Mouse (Mus musculus) liver, embryonic 15.5 days (tissue): Measurements from ENCODE around the gene Cgref1. TPM values are rescaled to one million over a fixed set of nuclear protein-coding genes. Genes with fewer than 3 reads are reported as not detected.

Source experiments
- ATAC-seq: fragments of 200-750 bp; cut with Nextera tagmentation; 2 replicates; pipeline ENCODE4 v1.8.0; 2017; ENCODE audit warnings: moderate number of reproducible peaks, mild to moderate bottlenecking, moderate library complexity; ENCODE audit not compliant: insufficient read depth
- H3K27ac ChIP-seq: fragments of 300-500 bp; sonication (generic); replicated peaks from 2 replicates; pipeline ENCODE4 v1.5.1; 2015; ENCODE audit warnings: mild to moderate bottlenecking, inconsistent platforms
- H3K27me3 ChIP-seq: fragments of 300-500 bp; sonication (generic); 2 replicates; pipeline ENCODE4 v1.6.1; 2015; ENCODE audit warnings: mild to moderate bottlenecking, inconsistent platforms
- H3K36me3 ChIP-seq: fragments of 300-500 bp; sonication (generic); replicated peaks from 2 replicates; pipeline ENCODE4 v1.6.1; 2015; ENCODE audit warnings: moderate library complexity, mild to moderate bottlenecking, inconsistent platforms
- H3K4me1 ChIP-seq: fragments of 300-500 bp; sonication (generic); replicated peaks from 2 replicates; pipeline ENCODE4 v1.6.1; 2015; ENCODE audit warnings: inconsistent platforms
- H3K4me2 ChIP-seq: fragments of 300-500 bp; sonication (generic); 2 replicates; pipeline ENCODE4 v1.6.1; 2015; ENCODE audit warnings: moderate library complexity, mild to moderate bottlenecking, inconsistent platforms
- H3K4me3 ChIP-seq: fragments of 300-500 bp; sonication (generic); replicated peaks from 2 replicates; pipeline ENCODE4 v1.5.1; 2015; ENCODE audit warnings: mild to moderate bottlenecking, inconsistent platforms
- H3K9ac ChIP-seq: fragments of 300-500 bp; sonication (generic); 2 replicates; pipeline ENCODE4 v1.6.1; 2015; ENCODE audit warnings: moderate library complexity, mild to moderate bottlenecking, inconsistent platforms
- H3K9me3 ChIP-seq: fragments of 300-500 bp; sonication (generic); replicated peaks from 2 replicates; pipeline ENCODE4 v1.6.1; 2016; ENCODE audit warnings: inconsistent platforms
- WGBS: fragments of 180-500 bp; shearing (Covaris S2); methylation state at CpG from one replicate; pipeline ENCODE4 v1.1.7; 2015; ENCODE audit warnings: mixed read lengths; ENCODE audit not compliant: insufficient replicate concordance; 5-methylcytosine and 5-hydroxymethylcytosine counted together
- polyA plus RNA-seq: library from polyadenylated mRNA; unstranded; fragments of >200 nt; fragmentation: Nextera tagmentation; extraction: Ambion mirVana; gene quantifications from 2 replicates; pipeline ENCODE4 v1.2.1, GENCODE M21; 2015

The Cgref1 gene
- polyA plus RNA-seq, 1 experiment from 2014 or later = 4.0 TPM

DNA sequence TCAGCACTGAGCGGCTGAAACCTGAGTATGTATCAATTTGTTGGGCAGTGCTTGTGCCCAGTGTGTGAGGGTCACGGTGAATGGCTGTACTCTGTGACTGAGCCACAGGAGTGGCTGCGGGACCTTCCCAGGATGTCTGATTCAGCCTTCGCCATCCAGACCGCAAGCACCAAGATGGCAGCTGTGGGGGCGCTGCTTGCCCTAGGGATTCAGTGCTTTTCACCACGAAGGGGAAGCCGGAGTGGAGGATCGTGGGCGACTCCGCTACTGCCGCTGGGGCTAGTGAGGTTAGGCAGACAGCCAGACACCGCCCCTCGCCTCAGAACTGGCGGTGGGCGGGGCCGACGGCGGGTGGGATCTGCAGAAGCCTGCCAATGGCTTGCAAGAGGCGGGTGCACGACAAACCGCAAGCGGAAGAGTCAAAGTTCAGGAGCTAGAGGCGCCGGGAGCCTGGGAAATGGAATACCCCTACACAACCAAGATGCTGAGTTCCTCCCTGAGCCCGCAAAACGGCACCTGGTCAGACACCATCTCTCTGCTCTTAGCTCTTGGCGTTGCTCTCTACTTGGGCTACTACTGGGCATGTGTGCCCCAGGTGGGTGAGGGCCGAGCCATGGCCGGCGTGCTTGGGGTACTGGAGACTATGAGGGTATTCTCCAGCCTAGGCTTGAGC is 4.4 kb upstream of the Cgref1 start:
- H3K4me3 ChIP-seq = peak overlapping the region; percentile 69
- peak overlapping the region; percentile 95 for H3K4me2 ChIP-seq
- under 1% methylated on average over 31 of the region's 31 CpGs for WGBS
- H3K9ac ChIP-seq = peak overlapping the region; percentile 64
- H3K36me3 ChIP-seq = peaks cover 26% of the 10 kb centered on the region
- peak overlapping the region; percentile 48; the same call in 1 of the 2 replicates for H3K27ac ChIP-seq
- H3K9me3 ChIP-seq = no peaks in the 10 kb centered on the region
- ATAC-seq = peak; percentile 82
- H3K4me1 ChIP-seq = peaks cover 40% of the 10 kb centered on the region
- peaks cover 19% of the 10 kb centered on the region for H3K27me3 ChIP-seq

DNA sequence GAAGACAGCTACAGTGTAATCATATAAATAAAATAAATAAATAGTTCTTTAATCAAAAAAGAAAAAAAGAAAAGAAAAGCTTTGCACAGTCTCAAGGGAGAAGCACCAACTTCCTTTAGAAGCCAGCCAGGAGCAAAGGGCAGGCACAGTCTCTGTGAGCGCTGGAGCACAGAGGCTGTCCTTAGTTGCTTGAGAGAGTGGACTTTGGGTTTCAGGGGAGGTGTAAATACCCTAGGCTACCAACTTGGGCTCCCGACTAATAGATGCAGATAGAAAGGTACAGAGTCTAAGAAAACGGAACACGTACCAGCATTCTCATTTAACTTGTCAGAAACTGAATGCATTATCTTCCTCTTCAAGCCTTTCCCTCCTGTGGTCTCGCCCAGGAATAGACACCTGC is 3.2 kb upstream of the Cgref1 start:
- Histone ChIP-seq H3K4me2 (no peak overlapping the region), H3K9ac (no peak overlapping the region), H3K9me3 (no peaks in the 10 kb centered on the region), H3K4me3 (no peak overlapping the region), H3K36me3 (peaks cover 15% of the 10 kb centered on the region), H3K27me3 (peaks cover 27% of the 10 kb centered on the region), H3K4me1 (peaks cover 39% of the 10 kb centered on the region), H3K27ac (no peak overlapping the region)
- ATAC-seq = no peak
- 57% methylated on average over 5 of the region's 5 CpGs for WGBS

- Histone ChIP-seq H3K36me3 (no peaks in the 10 kb centered on the region), H3K27ac (no peak overlapping the region), H3K27me3 (peaks cover 27% of the 10 kb centered on the region), H3K4me1 (peaks cover 15% of the 10 kb centered on the region), H3K9ac (no peak overlapping the region), H3K9me3 (no peaks in the 10 kb centered on the region), H3K4me2 (no peak overlapping the region), H3K4me3 (no peak overlapping the region)
- ATAC-seq = no peak
- 64% methylated on average over 6 of the region's 6 CpGs for WGBS
These were observed 1.0 kb downstream of the Cgref1 start for GRCm38 (mm10) chr5:30944344-30944743.

DNA sequence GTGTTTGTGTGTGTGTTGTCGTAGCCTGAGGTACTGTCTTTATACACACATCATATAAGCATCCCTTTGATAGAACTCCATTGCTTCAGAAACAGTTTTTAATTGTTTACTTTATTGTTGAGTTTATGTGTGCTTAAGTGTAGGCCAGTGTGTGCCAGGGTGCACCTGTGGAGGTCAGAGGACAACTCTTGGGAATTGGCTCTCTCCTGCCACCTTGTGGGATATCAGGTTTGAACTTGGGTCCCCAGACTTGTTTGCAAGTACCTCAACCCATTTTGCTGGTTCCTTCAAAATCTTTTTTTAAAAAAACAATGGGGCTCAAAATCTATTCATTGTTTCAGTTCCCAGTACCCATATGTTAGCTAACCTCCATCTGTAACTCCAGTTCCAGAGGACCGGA is 2.4 kb downstream of the Cgref1 start:
- Histone ChIP-seq H3K4me2 (no peak overlapping the region), H3K4me3 (no peak overlapping the region), H3K9ac (no peak overlapping the region), H3K9me3 (no peaks in the 10 kb centered on the region), H3K4me1 (peaks cover 5% of the 10 kb centered on the region), H3K27me3 (peaks cover 24% of the 10 kb centered on the region), H3K36me3 (no peaks in the 10 kb centered on the region), H3K27ac (no peak overlapping the region)
- ATAC-seq = no peak
- 73% methylated on average over 2 of the region's 2 CpGs for WGBS

- H3K27ac ChIP-seq = no peak overlapping the region
- no peak overlapping the region for H3K9ac ChIP-seq
- H3K36me3 ChIP-seq = no peaks in the 10 kb centered on the region
- H3K9me3 ChIP-seq = no peaks in the 10 kb centered on the region
- no peak for ATAC-seq
- no peaks in the 10 kb centered on the region for H3K27me3 ChIP-seq
- no peaks in the 10 kb centered on the region for H3K4me1 ChIP-seq
- WGBS = 75% methylated on average over 5 of the region's 5 CpGs
- no peak overlapping the region for H3K4me2 ChIP-seq
- H3K4me3 ChIP-seq = no peak overlapping the region
These were observed 10.5 kb downstream of the Cgref1 start for GRCm38 (mm10) chr5:30934725-30935461.

- WGBS = 52% methylated on average over 5 of the region's 5 CpGs
- Histone ChIP-seq H3K4me2 (no peak overlapping the region), H3K27me3 (no peaks in the 10 kb centered on the region), H3K36me3 (no peaks in the 10 kb centered on the region), H3K4me3 (no peak overlapping the region), H3K27ac (no peak overlapping the region), H3K4me1 (no peaks in the 10 kb centered on the region), H3K9me3 (no peaks in the 10 kb centered on the region), H3K9ac (no peak overlapping the region)
- ATAC-seq = no peak
These were observed 11.7 kb downstream of the Cgref1 start for GRCm38 (mm10) chr5:30933705-30934104.

GRCm38 (mm10) chr5:30931378-30931777 is 14.0 kb downstream of the Cgref1 start:
- H3K4me1 ChIP-seq = no peaks in the 10 kb centered on the region
- H3K27me3 ChIP-seq = no peaks in the 10 kb centered on the region
- no peak overlapping the region for H3K27ac ChIP-seq
- H3K9ac ChIP-seq = no peak overlapping the region
- no peak overlapping the region for H3K4me3 ChIP-seq
- no peak for ATAC-seq
- H3K9me3 ChIP-seq = no peaks in the 10 kb centered on the region
- H3K36me3 ChIP-seq = no peaks in the 10 kb centered on the region
- H3K4me2 ChIP-seq = no peak overlapping the region
- WGBS = 53% methylated on average over 4 of the region's 4 CpGs

- no peak for ATAC-seq
- Histone ChIP-seq H3K9me3 (no peaks in the 10 kb centered on the region), H3K4me3 (no peak overlapping the region), H3K36me3 (no peaks in the 10 kb centered on the region), H3K27me3 (no peaks in the 10 kb centered on the region), H3K4me2 (no peak overlapping the region), H3K27ac (no peak overlapping the region), H3K4me1 (no peaks in the 10 kb centered on the region), H3K9ac (no peak overlapping the region)
- WGBS = 77% methylated on average over 6 of the region's 6 CpGs
These were observed 14.5 kb downstream of the Cgref1 start for GRCm38 (mm10) chr5:30930846-30931245.

GRCm38 (mm10) chr5:30930121-30930520 is 15.3 kb downstream of the Cgref1 start:
- Histone ChIP-seq H3K4me1 (no peaks in the 10 kb centered on the region), H3K4me3 (no peak overlapping the region), H3K4me2 (no peak overlapping the region), H3K36me3 (no peaks in the 10 kb centered on the region), H3K27ac (no peak overlapping the region), H3K9me3 (no peaks in the 10 kb centered on the region), H3K27me3 (no peaks in the 10 kb centered on the region), H3K9ac (no peak overlapping the region)
- WGBS = 54% methylated on average over 4 of the region's 4 CpGs
- no peak for ATAC-seq

GRCm38 (mm10) chr5:30927945-30928529 is 17.4 kb downstream of the Cgref1 start:
- ATAC-seq = no peak
- H3K27ac ChIP-seq = no peak overlapping the region
- 43% methylated on average over 7 of the region's 7 CpGs for WGBS
- no peaks in the 10 kb centered on the region for H3K27me3 ChIP-seq
- no peaks in the 10 kb centered on the region for H3K36me3 ChIP-seq
- H3K9ac ChIP-seq = no peak overlapping the region
- H3K4me1 ChIP-seq = peaks cover 9% of the 10 kb centered on the region
- H3K4me3 ChIP-seq = no peak overlapping the region
- H3K4me2 ChIP-seq = no peak overlapping the region
- no peaks in the 10 kb centered on the region for H3K9me3 ChIP-seq

DNA sequence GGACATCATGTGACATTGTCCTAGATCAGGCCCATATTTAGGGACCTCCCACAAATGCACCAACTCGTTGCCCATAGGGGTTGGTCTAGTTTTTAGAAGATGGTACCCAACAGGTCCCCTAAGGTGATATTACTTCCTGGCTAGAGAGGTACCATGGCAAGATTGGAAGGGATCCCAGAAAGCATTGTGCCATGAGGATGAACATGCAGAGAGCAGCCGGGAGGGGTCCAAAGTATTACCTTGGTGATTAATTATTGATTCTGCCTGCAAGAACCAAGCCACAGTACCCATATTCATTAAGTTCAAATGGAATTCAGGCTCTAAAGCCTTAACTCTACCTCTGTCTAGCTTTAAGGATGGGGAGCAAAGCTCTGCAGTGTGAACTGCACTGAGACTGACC is 19.3 kb downstream of the Cgref1 start:
- peaks cover 27% of the 10 kb centered on the region for H3K4me1 ChIP-seq
- H3K9me3 ChIP-seq = no peaks in the 10 kb centered on the region
- no peak overlapping the region for H3K9ac ChIP-seq
- no peaks in the 10 kb centered on the region for H3K36me3 ChIP-seq
- WGBS = 66% methylated on average over 2 of the region's 2 CpGs
- ATAC-seq = no peak
- no peak overlapping the region for H3K4me2 ChIP-seq
- H3K4me3 ChIP-seq = no peak overlapping the region
- no peak overlapping the region for H3K27ac ChIP-seq
- H3K27me3 ChIP-seq = no peaks in the 10 kb centered on the region
